Mouse (Mus musculus) E14TG2a.4 (cell line): Measurements from ENCODE around the gene Foxn3.

Experiments used
- CTCF ChIP-seq: conservative IDR thresholded peaks from 2 replicates; pipeline ENCODE4 v1.5.1; 2014; ENCODE audit warnings: low read length
- POU5F1 ChIP-seq: IDR thresholded peaks from 2 replicates; pipeline ENCODE4 v1.6.1; 2014; ENCODE audit warnings: low read length, borderline replicate concordance

- no peak for TF ChIP-seq CTCF
- TF ChIP-seq POU5F1: no peak
Measured at GRCm38 (mm10) chr12:99394676-99395075, 168.7 kb downstream of the Foxn3 start.
